Mouse (Mus musculus): ENCODE measurements around the gene Baz1b. TPM values are rescaled to one million over a fixed set of nuclear protein-coding genes. Genes with fewer than 3 reads are reported as not detected.
A peak's percentile ranks its signal among the peaks of the same experiment; 100 is the strongest.

Gene Baz1b
- polyA plus RNA-seq, 1 experiment, result 39.9 TPM

- peaks cover 7% of the 10 kb centered on the region for H3K79me3 ChIP-seq (ENCODE audit: low read depth)
- H3K4me3 ChIP-seq (ENCODE audit: insufficient read depth, poor library complexity, severe bottlenecking), result peak overlapping the region; percentile 30
- H3ac ChIP-seq (ENCODE audit: control insufficient read depth, insufficient read length, low read depth), result peak overlapping the region; percentile 59
- TF ChIP-seq CEBPB (IDR thresholded peaks at IDR 0.05; ENCODE audit: low read depth), result no peak
- no peak for TF ChIP-seq MAX (IDR thresholded peaks at IDR 0.05)
- peaks cover under 1% of the 10 kb centered on the region for H3K27me3 ChIP-seq (ENCODE audit: control insufficient read depth, insufficient read depth, insufficient read length)
- H3K36me3 ChIP-seq (ENCODE audit: control insufficient read depth, insufficient read depth), result peaks cover 8% of the 10 kb centered on the region
- H3K79me2 ChIP-seq (ENCODE audit: control insufficient read depth, insufficient read depth), result peaks cover 27% of the 10 kb centered on the region
These were observed 38.4 kb upstream of the Baz1b start for GRCm38 (mm10) chr5:135148715-135149052.

GRCm38 (mm10) chr5:135149053-135149819 lies 37.8 kb upstream of the Baz1b start, which contains the start of gene Tbl2:
Gene Tbl2, plus strand, starts transcription at chr5:135149657.
- no peaks in the 10 kb centered on the region for H3K27me3 ChIP-seq (ENCODE audit: control insufficient read depth, insufficient read depth, insufficient read length)
- H3K79me3 ChIP-seq (ENCODE audit: low read depth), result peaks cover 7% of the 10 kb centered on the region
- peaks cover 27% of the 10 kb centered on the region for H3K79me2 ChIP-seq (ENCODE audit: control insufficient read depth, insufficient read depth)
- TF ChIP-seq MAX (IDR thresholded peaks at IDR 0.05) (peak; percentile 45), MYOD1 (IDR thresholded peaks at IDR 0.05; ENCODE audit: control insufficient read depth, insufficient read length, low read depth) (peak; percentile 19), USF1 (IDR thresholded peaks at IDR 0.05; ENCODE audit: low read depth) (peak; percentile 95), CTCF (IDR thresholded peaks at IDR 0.05; ENCODE audit: control insufficient read depth, insufficient read depth, insufficient read length) (no peak)
- peaks cover 13% of the 10 kb centered on the region for H3K36me3 ChIP-seq (ENCODE audit: control insufficient read depth, insufficient read depth)
- peak within 1 kb of the TSS; percentile 74 for H3K4me3 ChIP-seq (ENCODE audit: insufficient read depth, poor library complexity, severe bottlenecking)
- peak within 1 kb of the TSS; percentile 82 for H3ac ChIP-seq (ENCODE audit: control insufficient read depth, insufficient read length, low read depth)

GRCm38 (mm10) chr5:135149820-135150178 lies 37.3 kb upstream of the Baz1b start:
- Histone ChIP-seq H3K4me3 (ENCODE audit: insufficient read depth, poor library complexity, severe bottlenecking) (peak overlapping the region; percentile 74), H3K79me2 (ENCODE audit: control insufficient read depth, insufficient read depth) (peaks cover 27% of the 10 kb centered on the region), H3K27me3 (ENCODE audit: control insufficient read depth, insufficient read depth, insufficient read length) (no peaks in the 10 kb centered on the region), H3K79me3 (ENCODE audit: low read depth) (peaks cover 7% of the 10 kb centered on the region), H3K36me3 (ENCODE audit: control insufficient read depth, insufficient read depth) (peaks cover 16% of the 10 kb centered on the region), H3ac (ENCODE audit: control insufficient read depth, insufficient read length, low read depth) (peak overlapping the region; percentile 82)
- TF ChIP-seq FOSL1 (IDR thresholded peaks at IDR 0.05; ENCODE audit: insufficient read depth, low read length, poor library complexity, severe bottlenecking) (no peak), MAX (IDR thresholded peaks at IDR 0.05) (no peak), MYOG (IDR thresholded peaks at IDR 0.05; ENCODE audit: control insufficient read depth, extremely low read depth, insufficient read length) (no peak), USF1 (IDR thresholded peaks at IDR 0.05; ENCODE audit: low read depth) (no peak)

DNA sequence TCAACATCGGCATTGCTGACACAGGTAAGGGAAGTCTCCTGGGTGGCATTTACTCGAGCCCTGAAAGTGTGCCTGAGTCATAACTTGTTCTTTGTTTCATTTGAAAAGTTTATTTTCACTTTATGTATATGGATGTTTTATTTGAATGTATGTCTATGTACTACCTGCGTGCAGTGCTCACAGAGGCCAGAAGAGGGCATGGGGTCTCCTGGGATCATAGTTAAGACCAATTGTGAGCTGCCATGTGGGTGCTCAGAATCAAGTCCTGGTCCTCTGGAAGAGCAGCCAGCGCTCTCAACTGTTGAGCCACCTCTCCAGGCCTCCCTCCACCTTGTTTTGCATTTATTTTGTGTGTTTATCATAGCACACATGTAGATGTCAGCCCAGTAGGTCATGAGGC lies 30.6 kb upstream of the Baz1b start:
- Histone ChIP-seq H3K36me3 (ENCODE audit: control insufficient read depth, insufficient read depth) (peaks cover 65% of the 10 kb centered on the region), H3K79me2 (ENCODE audit: control insufficient read depth, insufficient read depth) (peaks cover 8% of the 10 kb centered on the region), H3K27me3 (ENCODE audit: control insufficient read depth, insufficient read depth, insufficient read length) (no peaks in the 10 kb centered on the region), H3ac (ENCODE audit: control insufficient read depth, insufficient read length, low read depth) (no peak overlapping the region), H3K4me3 (ENCODE audit: insufficient read depth, poor library complexity, severe bottlenecking) (no peak overlapping the region), H3K79me3 (ENCODE audit: low read depth) (no peaks in the 10 kb centered on the region)
- TF ChIP-seq MYOG (IDR thresholded peaks at IDR 0.05; ENCODE audit: control insufficient read depth, extremely low read depth, insufficient read length) (no peak), CTCF (IDR thresholded peaks at IDR 0.05; ENCODE audit: control insufficient read depth, insufficient read depth, insufficient read length) (no peak), MAX (IDR thresholded peaks at IDR 0.05) (no peak), FOSL1 (IDR thresholded peaks at IDR 0.05; ENCODE audit: insufficient read depth, low read length, poor library complexity, severe bottlenecking) (no peak), MYOD1 (IDR thresholded peaks at IDR 0.05; ENCODE audit: control insufficient read depth, insufficient read length, low read depth) (no peak), USF1 (IDR thresholded peaks at IDR 0.05; ENCODE audit: low read depth) (no peak), CEBPB (IDR thresholded peaks at IDR 0.05; ENCODE audit: low read depth) (no peak)

- Histone ChIP-seq H3ac (ENCODE audit: control insufficient read depth, insufficient read length, low read depth) (no peak overlapping the region), H3K27me3 (ENCODE audit: control insufficient read depth, insufficient read depth, insufficient read length) (no peaks in the 10 kb centered on the region), H3K79me3 (ENCODE audit: low read depth) (no peaks in the 10 kb centered on the region), H3K79me2 (ENCODE audit: control insufficient read depth, insufficient read depth) (no peaks in the 10 kb centered on the region), H3K36me3 (ENCODE audit: control insufficient read depth, insufficient read depth) (peaks cover 40% of the 10 kb centered on the region), H3K4me3 (ENCODE audit: insufficient read depth, poor library complexity, severe bottlenecking) (no peak overlapping the region)
- TF ChIP-seq MYOD1 (IDR thresholded peaks at IDR 0.05; ENCODE audit: control insufficient read depth, insufficient read length, low read depth) (no peak), USF1 (IDR thresholded peaks at IDR 0.05; ENCODE audit: low read depth) (no peak), MYOG (IDR thresholded peaks at IDR 0.05; ENCODE audit: control insufficient read depth, extremely low read depth, insufficient read length) (no peak), CTCF (IDR thresholded peaks at IDR 0.05; ENCODE audit: control insufficient read depth, insufficient read depth, insufficient read length) (no peak), MAX (IDR thresholded peaks at IDR 0.05) (no peak), CEBPB (IDR thresholded peaks at IDR 0.05; ENCODE audit: low read depth) (no peak), FOSL1 (IDR thresholded peaks at IDR 0.05; ENCODE audit: insufficient read depth, low read length, poor library complexity, severe bottlenecking) (no peak)
These were observed 25.8 kb upstream of the Baz1b start for GRCm38 (mm10) chr5:135161221-135161620.

DNA sequence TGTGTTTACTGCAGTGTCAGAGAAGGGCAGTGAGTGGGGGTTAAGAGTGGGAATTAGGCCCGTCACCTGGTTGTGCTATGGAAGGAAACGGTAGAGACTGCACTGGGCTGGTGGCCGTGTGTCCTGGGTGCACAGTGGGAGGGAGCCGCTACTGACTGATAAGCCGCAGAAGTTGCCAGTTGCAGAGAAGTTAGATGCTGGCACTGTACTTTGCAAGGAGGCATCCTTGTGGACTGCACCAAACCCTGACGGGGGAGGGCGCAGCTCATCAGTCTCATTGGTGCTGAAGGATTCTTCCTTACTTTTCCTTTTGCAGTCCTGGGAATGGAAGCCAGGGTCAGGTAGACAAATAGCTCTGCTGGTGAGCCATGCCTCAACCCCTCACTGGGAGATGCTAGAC lies 25.4 kb upstream of the Baz1b start:
- no peaks in the 10 kb centered on the region for H3K79me2 ChIP-seq (ENCODE audit: control insufficient read depth, insufficient read depth)
- no peak overlapping the region for H3K4me3 ChIP-seq (ENCODE audit: insufficient read depth, poor library complexity, severe bottlenecking)
- H3ac ChIP-seq (ENCODE audit: control insufficient read depth, insufficient read length, low read depth), result no peak overlapping the region
- H3K27me3 ChIP-seq (ENCODE audit: control insufficient read depth, insufficient read depth, insufficient read length), result no peaks in the 10 kb centered on the region
- peaks cover 36% of the 10 kb centered on the region for H3K36me3 ChIP-seq (ENCODE audit: control insufficient read depth, insufficient read depth)
- TF ChIP-seq MYOD1 (IDR thresholded peaks at IDR 0.05; ENCODE audit: control insufficient read depth, insufficient read length, low read depth), result no peak
- no peak for TF ChIP-seq MYOG (IDR thresholded peaks at IDR 0.05; ENCODE audit: control insufficient read depth, extremely low read depth, insufficient read length)
- no peak for TF ChIP-seq CEBPB (IDR thresholded peaks at IDR 0.05; ENCODE audit: low read depth)
- TF ChIP-seq USF1 (IDR thresholded peaks at IDR 0.05; ENCODE audit: low read depth), result no peak
- no peak for TF ChIP-seq FOSL1 (IDR thresholded peaks at IDR 0.05; ENCODE audit: insufficient read depth, low read length, poor library complexity, severe bottlenecking)
- TF ChIP-seq CTCF (IDR thresholded peaks at IDR 0.05; ENCODE audit: control insufficient read depth, insufficient read depth, insufficient read length), result no peak
- TF ChIP-seq MAX (IDR thresholded peaks at IDR 0.05), result no peak
- no peaks in the 10 kb centered on the region for H3K79me3 ChIP-seq (ENCODE audit: low read depth)

Data from C2C12 (cell line).